Mouse (Mus musculus): ENCODE results near the gene Sec31b.

Gene Sec31b

DNA sequence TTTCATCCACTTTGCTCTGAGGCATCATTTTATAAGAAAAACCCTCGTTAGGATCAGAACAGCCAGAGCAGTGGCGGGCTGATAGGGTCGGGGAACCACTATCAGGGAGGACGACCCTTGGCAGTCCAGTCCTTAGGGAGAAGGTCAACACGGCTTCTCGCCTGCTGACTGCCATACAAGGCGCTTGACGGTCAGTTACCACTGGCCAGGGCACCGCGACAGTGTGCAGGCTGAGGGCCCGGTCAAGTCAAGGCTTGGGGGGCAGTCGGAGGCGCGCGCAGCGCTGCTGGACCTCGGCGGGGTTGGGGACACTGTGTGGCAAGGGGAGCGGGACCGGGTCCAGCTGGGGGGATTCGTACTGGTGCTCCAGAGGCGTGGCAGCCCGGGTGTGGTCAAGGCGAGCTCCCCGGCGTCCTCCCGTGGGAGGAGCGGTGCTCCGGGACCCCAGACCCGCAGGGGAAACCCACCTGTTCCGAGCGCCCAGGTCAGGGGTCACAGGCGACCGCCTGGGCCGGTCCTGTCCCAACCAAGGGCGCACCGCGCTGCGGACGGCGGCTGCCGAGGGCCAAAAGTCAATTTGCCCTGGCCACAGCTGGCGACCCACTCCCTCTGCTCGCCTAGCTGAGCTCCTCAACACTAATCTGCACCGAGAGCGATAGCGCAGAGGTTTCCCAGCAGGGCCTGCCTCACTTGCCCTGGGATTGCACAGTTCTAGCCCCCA, at the start of gene Sec31b:
Sec31b (minus strand) TSS at position 544 of the 721 bp plus-strand sequence.
- in situ Hi-C loops (cut with MboI, MseI), result no loop called here

DNA sequence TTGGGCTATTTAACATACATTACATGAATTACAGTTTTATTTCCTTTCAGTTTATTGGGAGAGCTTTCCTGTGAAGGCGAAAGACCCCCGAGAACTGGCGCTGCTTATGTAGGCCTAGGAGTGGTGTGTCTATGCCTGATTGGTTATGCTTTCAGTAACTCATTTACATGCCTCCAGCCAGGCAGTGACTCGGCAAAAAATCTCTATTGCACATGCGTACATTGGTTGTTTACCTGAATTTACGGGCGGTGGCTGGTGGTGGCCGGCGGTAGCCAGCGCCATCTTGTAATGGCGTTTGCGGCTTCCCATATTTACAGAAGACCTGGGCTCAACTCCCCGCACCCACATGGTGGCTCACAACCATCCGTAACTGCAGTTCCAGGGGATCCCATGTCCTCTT, 48.5 kb upstream of the Sec31b start:
- in situ Hi-C loops (cut with MboI, MseI), result no loop called here

DNA sequence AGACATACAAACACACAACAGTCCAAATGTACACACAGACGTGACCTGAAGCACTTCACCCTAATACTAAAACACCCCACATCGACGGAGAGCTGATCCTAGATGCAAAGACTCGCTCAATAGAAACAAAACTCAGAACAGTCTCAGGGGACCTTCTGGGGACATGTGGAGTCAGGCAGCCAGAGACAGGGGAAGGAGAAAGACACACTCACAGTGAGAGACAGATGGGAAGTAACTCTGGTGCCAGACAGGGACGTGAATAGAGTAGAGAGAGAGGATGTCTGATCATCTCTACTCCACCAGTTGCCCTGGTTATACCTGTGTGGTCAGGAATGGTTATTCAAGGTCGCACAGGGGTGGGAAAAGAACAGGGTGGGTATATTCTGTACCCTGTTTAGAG, 46.0 kb upstream of the Sec31b start:
- in situ Hi-C loops (cut with MboI, MseI), result no loop called here

DNA sequence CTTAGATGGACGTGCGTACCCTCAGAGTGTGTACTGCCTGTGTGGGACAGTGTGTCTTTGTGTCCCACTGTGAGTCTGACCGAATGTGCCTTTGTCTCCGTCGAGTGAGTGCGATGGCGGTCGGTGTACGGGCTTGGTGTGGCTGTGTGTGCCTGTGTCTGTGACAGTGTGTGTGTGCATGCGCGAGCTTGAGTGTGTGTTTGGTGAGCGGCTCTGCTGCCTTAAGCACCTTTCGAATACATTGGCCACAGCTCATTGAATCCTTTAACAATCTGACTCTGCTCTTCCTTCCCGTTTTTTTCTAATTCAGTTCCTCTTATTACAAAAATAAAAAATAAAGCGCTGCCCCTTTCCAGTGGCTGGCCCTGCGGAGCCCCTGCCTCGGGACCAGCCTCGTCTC, 45.3 kb upstream of the Sec31b start:
- in situ Hi-C loops (cut with MboI, MseI), result no loop called here

DNA sequence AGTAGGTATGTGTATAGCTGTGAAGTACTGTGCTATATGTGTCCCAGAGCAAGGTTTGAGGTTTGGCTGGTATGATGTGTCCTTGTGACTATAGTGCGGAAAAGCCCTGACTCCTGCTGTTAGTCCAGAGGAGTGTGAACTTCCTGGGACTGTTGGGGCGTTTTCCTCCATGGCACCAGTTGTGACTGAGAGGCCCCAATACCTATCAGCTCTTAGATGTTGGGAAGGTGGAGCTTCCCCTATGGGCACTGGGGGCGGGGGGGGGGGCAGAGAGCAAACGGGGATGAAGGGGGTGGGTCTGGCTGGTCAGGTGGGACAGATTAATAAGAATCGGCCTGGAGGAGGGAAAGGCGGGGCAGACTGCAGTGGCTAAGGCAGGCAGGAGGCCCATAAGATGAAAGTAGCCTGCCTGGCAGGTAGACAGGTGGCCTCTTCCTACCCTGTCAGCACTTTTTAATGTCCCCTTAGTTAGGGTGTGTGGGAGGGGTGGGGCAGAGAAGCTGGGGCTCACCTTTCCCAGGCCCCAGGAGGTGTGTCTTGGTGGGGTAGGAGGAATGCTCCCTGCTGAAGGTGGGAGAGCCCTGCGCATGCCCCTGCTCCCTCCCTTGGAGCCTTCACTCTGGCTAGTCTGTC, 44.0 kb upstream of the Sec31b start:
- in situ Hi-C loops (cut with MboI, MseI), result no loop called here

DNA sequence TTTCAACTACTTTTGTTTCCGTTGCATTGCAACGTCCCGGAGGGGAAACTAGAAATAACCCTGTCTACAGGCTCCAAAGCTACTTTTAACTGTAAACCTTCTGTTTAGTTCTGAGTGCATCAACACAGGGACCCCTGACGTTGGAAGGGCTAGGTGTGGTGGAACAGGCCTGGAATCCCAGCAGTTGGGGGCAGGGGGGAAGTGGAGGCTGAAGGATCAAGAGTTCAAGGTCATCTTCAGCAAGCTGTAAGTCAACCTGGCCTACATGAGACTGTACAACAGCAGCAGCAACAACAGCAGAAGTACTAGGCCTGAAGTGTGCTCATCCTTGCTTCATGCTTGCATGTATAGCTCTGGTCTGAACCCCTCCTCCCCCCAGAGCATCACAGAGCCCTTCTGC, 42.4 kb upstream of the Sec31b start:
- in situ Hi-C loops (cut with MboI, MseI), result no loop called here

DNA sequence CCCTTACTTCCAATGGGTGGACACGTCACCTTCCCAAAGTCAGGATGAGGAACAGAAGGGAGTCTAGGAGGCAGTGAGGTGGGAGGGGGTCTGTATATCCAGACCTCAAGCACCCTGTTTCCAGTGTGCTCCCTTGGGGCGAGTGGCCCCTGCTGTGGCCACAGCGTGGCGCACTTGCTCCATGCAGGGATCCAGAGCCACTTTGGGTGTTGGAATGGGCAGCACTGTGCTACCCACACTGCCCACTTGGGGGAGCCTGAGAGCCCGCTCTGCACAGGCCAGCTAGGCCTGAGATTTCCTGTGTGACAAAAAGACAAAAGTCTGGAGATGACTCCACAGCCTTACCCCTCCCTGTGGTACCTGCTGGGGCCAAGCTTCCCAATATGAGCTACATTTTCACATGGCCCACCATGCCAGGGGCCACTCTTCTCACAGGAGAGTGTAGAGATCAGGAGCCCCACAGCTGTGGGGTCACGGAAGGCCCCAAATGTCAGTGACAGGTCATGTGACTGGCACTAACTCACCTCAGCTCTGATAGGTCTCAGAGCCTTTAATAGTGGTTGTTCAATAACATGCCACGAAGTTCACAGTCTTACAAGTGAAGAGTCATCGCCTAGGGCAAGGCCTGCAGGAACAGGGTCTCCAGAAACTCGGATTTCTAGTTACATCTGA, 37.1 kb upstream of the Sec31b start:
- in situ Hi-C loops (cut with MboI, MseI), result loop anchor here (5.0 kb wide), 3 partner anchors 65 to 315 kb away; partner anchors contain the start of gene Pax2

DNA sequence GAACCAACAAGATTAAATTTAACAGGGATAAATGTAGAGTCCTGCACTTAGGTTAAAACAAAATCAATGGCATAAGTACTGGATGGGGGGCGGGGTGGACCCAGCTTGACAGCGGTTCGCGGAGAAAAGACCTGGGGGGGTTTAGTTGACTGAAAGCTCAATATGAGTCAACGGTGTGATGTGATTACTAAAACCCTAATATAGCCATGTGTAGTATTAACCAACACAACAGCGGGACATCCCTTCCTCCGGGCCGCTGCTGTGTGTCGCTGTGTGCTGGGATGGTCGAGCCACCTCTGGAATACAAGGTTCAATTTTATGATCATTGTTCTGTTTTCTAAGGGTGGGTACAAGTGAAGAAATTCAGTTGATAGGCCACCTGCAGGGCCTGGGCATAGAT, 36.4 kb upstream of the Sec31b start:
- in situ Hi-C loops (cut with MboI, MseI), result loop anchor here (5.0 kb wide), 3 partner anchors 65 to 315 kb away; partner anchors contain the start of gene Pax2

DNA sequence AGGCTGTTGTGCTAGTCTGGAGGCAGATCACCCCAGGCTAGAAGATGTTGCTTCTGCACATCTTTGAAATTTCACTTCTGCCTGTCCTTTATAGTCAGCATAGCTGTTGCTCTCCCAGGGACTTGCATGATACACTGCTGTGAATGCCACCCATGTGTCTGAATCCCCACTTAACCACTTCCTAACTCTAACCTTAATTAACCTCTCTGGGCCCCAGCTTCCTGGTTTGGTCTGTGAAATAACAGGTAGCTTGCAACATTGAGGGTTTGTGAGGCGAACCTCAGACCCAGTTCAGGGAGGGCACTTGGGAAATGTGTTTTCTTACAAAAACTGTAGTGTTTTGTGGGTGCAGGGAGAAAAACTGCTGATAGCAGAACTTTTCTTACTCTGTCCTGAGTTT, 32.4 kb upstream of the Sec31b start:
- in situ Hi-C loops (cut with MboI, MseI), result no loop called here

DNA sequence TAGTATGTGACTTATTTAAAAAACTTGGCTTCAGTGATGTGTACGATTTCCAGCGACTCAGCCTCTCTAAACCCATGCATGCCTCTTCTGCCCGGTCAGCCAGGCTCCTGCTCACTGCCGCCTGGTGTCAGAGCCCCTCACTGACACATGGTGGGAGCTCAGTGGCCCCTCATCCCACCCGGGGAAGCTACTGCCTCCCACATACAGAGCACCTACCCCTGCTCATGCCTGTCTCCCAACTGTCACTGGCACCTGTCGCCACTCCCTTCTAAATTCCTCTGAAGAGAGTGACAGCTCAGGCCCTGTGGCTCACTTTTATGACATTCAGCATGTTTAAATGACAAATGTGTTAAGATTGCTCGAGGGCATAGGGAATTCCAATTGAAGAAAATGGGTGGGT, 30.6 kb upstream of the Sec31b start:
- in situ Hi-C loops (cut with MboI, MseI), result no loop called here

DNA sequence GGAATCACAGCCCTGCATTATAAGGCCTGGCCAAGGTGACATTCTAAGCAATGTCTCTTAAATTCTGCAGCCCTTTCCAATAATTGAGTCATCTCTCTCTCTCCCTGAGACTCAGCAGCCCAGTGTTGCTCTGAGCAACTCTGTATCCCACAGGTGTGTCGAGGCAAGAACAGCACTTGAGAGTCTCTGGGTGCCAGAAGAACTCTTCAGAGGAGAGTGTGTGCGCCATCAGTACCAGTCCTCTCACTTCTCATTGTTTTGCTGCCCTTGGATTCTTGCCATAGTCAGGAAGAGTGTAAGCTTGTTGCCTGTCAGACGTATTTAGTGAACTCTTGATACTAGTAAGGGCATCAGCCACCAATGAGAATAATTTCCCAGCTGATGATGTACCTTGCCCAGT, 22.1 kb upstream of the Sec31b start:
- in situ Hi-C loops (cut with MboI, MseI), result no loop called here

DNA sequence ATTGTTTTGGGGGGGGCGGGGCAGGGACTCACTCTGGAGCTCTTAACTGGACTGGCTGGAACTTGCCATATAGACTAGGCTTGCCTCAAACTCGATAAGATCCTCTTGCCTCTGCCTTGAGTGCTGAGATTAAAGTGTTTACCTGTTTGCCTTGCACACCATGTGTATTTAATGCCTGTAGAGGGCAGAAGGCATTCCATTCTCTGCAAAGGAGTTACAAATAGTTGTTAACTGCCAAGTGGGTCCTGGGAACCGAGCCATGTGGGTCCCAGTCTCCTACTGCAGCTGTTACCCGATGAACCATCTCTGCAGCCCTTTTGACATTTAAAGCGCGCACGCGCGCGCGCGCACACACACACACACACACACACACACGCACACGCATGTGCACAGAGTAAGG, 18.3 kb upstream of the Sec31b start:
- in situ Hi-C loops (cut with MboI, MseI), result no loop called here

DNA sequence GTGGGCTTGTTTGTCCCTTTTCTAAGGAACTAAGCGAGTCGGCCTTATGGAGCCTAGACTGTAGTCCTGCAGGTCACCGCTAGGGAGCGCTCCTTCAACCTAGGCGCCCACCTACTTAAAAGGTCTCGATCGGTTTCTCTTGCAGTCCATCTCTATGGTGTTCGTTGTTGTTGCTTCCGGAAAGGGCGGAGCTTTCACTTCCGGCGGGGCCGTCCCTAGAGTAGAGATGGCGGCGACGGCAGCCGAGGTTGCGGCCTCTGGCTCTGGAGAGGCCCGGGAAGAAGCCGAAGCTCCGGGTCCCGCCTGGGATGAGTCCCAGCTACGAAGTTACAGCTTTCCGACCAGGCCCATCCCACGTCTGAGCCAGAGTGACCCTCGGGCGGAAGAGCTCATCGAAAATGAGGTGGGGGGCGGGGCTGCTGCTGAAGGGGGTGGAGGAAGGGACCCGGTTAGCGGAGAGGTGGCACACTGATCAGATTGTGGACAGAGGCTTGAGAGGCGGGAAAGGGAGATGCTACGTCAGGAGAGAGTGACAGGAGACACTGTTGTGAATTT, 17.1 kb upstream of the Sec31b start, which contains the start of gene Hif1an:
Hif1an (plus strand) TSS at position 199 of the 555 bp plus-strand sequence.
- in situ Hi-C loops (cut with MboI, MseI), result no loop called here

DNA sequence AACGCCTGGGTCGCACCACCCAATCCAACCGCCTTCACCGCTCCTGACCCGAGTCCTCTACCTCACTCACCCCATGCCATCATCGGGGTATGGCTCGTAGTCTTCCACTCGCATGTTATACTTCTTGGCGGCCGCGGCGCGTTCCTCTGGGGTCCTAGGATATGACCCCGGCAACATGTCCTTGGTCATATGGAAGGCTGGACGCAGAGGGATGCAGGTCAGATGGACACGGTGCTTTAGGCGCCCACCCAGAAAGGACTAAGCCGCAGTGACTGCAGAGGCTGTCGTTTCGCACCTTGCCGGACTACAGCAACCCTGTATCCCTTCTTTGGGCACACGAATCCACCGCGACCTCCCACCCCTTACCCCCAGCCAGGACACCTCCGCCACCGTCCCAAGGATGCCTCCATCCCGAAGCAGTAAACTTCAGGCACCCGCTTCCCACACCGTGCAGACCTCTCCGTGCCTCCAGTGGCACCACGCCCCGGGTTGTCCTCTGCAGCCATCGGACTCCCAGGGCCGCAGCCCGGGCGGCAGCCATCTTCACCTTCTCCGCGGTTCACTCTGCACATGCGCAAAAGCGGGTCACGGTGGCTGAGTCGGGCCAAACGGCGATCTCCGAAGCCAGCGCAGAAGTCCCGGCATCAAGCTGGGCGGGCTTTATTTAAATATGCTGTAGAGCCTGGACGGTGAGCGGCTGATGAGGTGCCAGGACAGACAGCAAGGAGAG, 9.4 kb upstream of the Sec31b start, which contains the start of gene Ndufb8:
Ndufb8 (minus strand) TSS at position 580 of the 730 bp plus-strand sequence.
- in situ Hi-C loops (cut with MboI, MseI), result no loop called here

DNA sequence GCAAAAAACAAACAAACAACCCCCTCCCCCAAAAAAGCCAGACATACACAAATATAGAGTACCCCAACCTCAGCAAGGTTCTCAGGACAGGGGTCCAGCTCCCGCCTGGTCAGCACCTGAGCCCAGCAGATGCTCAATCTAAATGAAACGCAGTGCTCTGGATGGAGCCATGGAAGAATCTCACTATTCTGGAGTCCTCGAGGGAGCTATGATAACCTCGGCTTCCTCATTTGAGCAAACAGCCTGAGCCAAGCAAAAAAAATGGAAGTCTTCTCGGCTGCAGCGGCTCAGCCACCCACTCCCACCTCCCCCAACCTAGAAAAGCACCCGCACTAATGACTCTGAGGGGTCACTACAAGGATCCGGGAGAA, 8.8 kb upstream of the Sec31b start:
- in situ Hi-C loops (cut with MboI, MseI), result no loop called here

DNA sequence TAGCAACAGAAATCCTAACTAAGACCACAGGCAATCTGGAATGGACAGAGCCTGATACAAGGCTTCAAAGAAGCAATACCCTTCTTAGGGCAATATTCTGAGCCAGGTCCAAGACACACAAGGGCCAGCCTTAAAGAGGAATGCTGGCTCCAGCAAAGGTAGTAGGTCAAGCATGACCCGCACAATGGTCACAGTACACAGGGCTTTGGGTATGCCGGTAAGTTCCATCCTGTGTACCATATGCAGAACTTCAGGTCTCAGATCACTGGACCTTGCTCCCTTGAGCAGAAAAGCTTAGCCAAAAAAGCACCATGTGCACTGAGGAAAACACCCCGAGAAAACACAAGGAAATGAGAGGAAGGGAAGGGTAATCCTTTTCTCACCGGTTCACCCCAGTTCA, 7.6 kb upstream of the Sec31b start:
- in situ Hi-C loops (cut with MboI, MseI), result no loop called here

DNA sequence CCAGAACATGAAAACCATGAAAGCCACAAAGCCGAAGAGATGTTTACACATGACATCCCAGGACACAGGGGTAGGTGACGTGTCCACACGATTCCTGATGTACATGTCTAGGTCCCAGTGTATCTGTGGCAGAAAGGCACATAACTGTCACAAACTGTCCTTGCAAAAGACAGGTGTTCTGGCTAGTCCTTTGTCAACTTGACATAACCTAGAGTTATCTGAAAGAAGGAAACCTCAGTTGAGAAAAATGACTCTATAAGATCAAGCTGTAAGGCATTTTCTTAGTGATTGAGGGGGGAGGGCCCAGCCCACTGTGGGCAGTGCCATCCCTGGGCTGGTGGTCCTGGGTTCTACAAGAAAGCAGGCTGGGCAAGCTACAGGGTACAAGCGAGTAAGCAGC, 7.1 kb upstream of the Sec31b start, which contains the start of gene Gm20538:
Gm20538 (minus strand) TSS at position 101 of the 400 bp plus-strand sequence.
- in situ Hi-C loops (cut with MboI, MseI), result no loop called here

DNA sequence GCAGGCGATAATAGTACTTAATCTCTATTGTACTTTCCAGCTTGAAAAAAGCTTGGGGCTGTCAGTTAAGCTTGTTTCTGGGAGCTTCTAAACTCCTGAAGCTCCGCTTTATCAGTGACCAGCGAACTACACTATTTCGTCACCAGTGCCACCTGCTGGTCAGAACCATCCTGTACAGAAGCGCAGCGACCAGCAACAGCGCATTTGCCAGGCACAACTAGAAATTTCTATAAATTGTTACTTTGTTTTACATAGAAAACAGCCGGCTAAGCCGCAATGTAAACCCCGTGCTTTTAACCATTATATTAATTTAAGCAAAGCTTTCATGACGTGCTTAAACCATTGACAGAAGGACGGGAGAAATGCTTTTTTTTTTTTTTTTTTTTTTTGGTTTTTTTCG, 889 bp downstream of the Sec31b start:
- in situ Hi-C loops (cut with MboI, MseI), result no loop called here

DNA sequence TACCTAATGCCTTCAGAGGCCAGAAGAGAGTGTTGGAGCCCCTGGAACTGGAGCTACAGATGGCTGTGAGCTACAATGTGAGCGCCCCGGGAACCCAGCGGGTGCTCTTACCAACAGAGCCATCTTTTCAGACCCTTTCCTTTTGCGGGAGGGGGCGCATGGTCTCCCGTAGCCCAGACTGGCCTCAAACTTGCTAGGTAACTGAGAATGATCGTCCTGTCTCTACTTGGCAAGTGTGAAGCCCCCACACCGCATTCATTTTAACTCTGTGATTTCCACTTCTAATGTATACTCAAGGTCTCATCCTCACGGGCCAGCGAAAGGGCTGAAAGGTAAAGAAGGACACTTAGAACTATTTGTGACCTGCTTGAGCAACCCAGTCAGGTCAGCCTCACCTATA, 1.3 kb downstream of the Sec31b start:
- in situ Hi-C loops (cut with MboI, MseI), result no loop called here

DNA sequence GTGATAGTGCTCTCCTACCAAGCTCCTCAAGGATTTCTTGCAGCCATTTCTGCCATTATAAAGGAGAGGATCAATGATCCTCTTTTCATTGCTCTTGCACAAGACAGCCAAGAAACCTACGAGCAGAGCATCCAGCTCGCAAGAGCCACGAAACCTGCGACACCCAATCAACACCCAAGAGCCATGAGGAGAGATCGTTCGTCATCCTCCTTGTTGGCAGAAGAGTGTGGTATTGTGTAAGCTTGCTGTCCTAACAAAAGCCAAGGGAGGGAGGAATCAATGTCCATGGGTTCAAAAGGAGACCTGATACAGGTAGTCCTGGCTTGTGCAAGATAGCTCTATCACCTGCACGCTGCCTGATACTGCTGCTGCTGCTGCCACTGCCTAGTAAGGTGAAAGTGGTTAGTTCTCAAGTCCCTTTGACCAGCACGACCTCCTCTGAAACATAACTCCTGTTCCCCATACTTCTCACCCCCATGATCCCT, 2.9 kb downstream of the Sec31b start:
- in situ Hi-C loops (cut with MboI, MseI), result no loop called here

DNA sequence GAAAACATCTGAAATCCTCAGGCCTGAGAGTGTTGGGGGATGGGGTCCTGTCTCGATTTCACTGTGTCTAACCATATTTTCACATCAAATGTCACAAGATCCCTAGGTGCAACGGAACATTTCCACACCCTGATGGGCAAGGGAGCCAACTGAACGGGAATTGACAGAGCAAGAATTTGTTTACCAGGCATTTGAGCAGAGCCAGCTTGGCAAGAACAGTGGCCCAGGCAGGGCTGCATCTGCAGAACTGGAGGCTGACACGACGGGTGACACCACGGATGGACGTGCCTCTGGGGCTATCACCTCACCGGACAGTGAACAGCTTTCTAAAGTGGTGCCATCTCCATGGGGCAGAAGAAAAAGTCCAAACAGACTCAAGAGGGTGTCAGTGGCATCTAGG, 8.2 kb downstream of the Sec31b start:
- in situ Hi-C loops (cut with MboI, MseI), result no loop called here

All from T-helper 2 cell (primary cell).